Mouse (Mus musculus) brain, embryonic 14.5 days (tissue): ENCODE measurements around the gene Exosc5. TPM values are rescaled to one million over a fixed set of nuclear protein-coding genes. Genes with fewer than 3 reads are reported as not detected.

Experiments used
- DNase-seq: peaks from one replicate; pipeline ENCODE4 v3.0.0-alpha.2; 2011; ENCODE audit warnings: low read depth
- CTCF ChIP-seq: fragments of 200-500 bp; IDR thresholded peaks from 2 replicates; pipeline ENCODE4 v1.5.1; 2012; ENCODE audit warnings: inconsistent platforms, mild to moderate bottlenecking, moderate library complexity, borderline replicate concordance; ENCODE audit not compliant: insufficient read depth, insufficient read length; ENCODE audit errors: extremely low read depth
- POLR2A ChIP-seq: fragments of 200-500 bp; IDR thresholded peaks from 2 replicates; pipeline ENCODE4 v1.6.1; 2012; ENCODE audit warnings: mild to moderate bottlenecking, inconsistent platforms, borderline replicate concordance; ENCODE audit not compliant: poor library complexity, insufficient read depth, insufficient read length, severe bottlenecking; ENCODE audit errors: extremely low read depth
- polyA plus RNA-seq: library from polyadenylated mRNA; depleted of rRNA; stranded (reverse); fragments of >200 nt; gene quantifications from 2 replicates; pipeline ENCODE4 v1.2.3, GENCODE M21; 2012; rRNA removed

The Exosc5 gene
- polyA plus RNA-seq, 1 experiment, result 35.8 TPM

GRCm38 (mm10) chr7:25715731-25716271 lies 56.8 kb downstream of the Exosc5 start:
- no peak for DNase-seq
- TF ChIP-seq POLR2A (no peak), CTCF (no peak)

GRCm38 (mm10) chr7:25717478-25717877 lies 58.5 kb downstream of the Exosc5 start:
- TF ChIP-seq POLR2A, result no peak
- TF ChIP-seq CTCF, result no peak
- no peak for DNase-seq

- DNase-seq, result peak; percentile 98
- TF ChIP-seq CTCF (no peak), POLR2A (peak; percentile 37; the same call in 1 of the 2 replicates)
These were observed 59.9 kb downstream of the Exosc5 start, which contains the start of gene Ccdc97 for GRCm38 (mm10) chr7:25718788-25719417. Ccdc97 (minus strand) TSS chr7:25719088.

GRCm38 (mm10) chr7:25719761-25720610 lies 61.0 kb downstream of the Exosc5 start:
- no peak for TF ChIP-seq POLR2A
- peak; percentile 97 for TF ChIP-seq CTCF
- peak; percentile 81 for DNase-seq

- no peak for DNase-seq
- TF ChIP-seq POLR2A (no peak), CTCF (no peak)
These were observed 61.8 kb downstream of the Exosc5 start for GRCm38 (mm10) chr7:25720760-25721159.

Other genes starting within 250 kb of the Exosc5 start
- gene Cxcl17, start 246.3 kb upstream of the Exosc5 start, polyA plus RNA-seq, result not detected in 2 replicates
- 0.87 and 1.1 TPM in 2 replicates for gene Ceacam1, start 181.6 kb upstream of the Exosc5 start, polyA plus RNA-seq
- not detected in 2 replicates for gene Ceacam2, start 119.3 kb upstream of the Exosc5 start, polyA plus RNA-seq
- gene Erich4, start 43.3 kb upstream of the Exosc5 start, polyA plus RNA-seq, result 0.10 and 0.12 TPM in 2 replicates
- gene Dmac2, start 39.8 kb upstream of the Exosc5 start, polyA plus RNA-seq, result 41.9 and 46.1 TPM in 2 replicates
- 0.78 and 0.87 TPM in 2 replicates for gene B3gnt8, start 32.5 kb upstream of the Exosc5 start, polyA plus RNA-seq
- 58.6 and 87.9 TPM in 2 replicates for gene Bckdha, start 183 bp upstream of the Exosc5 start, polyA plus RNA-seq
- 14.2 and 16.5 TPM in 2 replicates for gene Tmem91, start 16.0 kb downstream of the Exosc5 start, polyA plus RNA-seq
- 51.5 and 73.3 TPM in 2 replicates for gene B9d2, start 21.6 kb downstream of the Exosc5 start, polyA plus RNA-seq
- 3.2 and 7.9 TPM in 2 replicates for gene Tgfb1, start 27.8 kb downstream of the Exosc5 start, polyA plus RNA-seq
- gene Ccdc97, start 59.9 kb downstream of the Exosc5 start, polyA plus RNA-seq, result 80.5 and 84.4 TPM in 2 replicates
- 34.7 and 70.2 TPM in 2 replicates for gene Hnrnpul1, start 95.6 kb downstream of the Exosc5 start, polyA plus RNA-seq
- gene Axl, start 129.5 kb downstream of the Exosc5 start, polyA plus RNA-seq, result 14.3 and 18.8 TPM in 2 replicates
- gene Cyp2s1, start 157.7 kb downstream of the Exosc5 start, polyA plus RNA-seq, result 1.7 and 2.0 TPM in 2 replicates
- gene Cyp2b10, start 238.5 kb downstream of the Exosc5 start, polyA plus RNA-seq, result not detected in 2 replicates